Mouse (Mus musculus): ENCODE data around the gene Plpp6. TPM values are rescaled to one million over a fixed set of nuclear protein-coding genes. Genes with fewer than 3 reads are reported as not detected.

Gene Plpp6
- polyA plus RNA-seq, 1 experiment from 2014 or later: 7.6 TPM

DNA sequence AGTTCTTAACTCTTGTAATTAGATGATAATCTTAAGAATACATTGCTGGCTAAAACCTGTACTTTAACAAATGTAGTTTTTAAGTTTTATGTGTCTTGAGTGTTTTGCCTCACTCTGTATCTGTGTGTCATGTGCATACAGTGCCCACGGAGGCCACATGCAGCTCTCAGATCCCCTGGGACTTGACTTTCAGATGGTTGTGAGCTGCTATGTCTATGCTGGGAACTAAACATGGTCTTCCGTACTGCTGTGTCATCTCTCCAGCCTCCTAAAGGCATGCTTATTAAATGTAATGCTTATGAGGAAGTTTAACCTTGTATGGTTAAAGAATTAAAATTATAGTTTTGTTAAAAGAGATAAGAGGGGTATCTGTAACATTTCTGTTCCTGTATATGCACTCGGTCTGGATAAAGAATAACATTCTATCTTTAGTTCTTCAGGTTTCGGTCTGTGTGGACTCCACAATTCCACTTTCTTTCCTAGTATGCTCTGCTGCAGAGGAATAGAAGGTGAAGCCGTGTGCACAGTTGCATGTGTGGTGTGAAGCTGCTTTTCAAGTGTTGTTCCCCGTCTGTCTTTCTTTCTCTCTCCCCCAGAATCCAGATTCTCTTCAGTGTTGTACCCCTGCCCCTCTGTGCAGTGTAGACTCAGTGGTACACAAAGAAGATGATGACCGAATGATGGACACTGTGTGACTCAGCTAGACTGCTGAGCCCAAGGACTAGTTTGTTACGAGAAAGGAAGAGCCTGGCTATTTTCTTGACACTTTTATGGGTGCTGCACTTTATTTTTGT lies 51.9 kb downstream of the Plpp6 start:
- no peak overlapping the region for H3K9ac ChIP-seq (ENCODE audit: low read length)
- no peak for ATAC-seq (ENCODE audit: insufficient read depth, low FRiP score)
- 85% methylated on average over 8 of the region's 8 CpGs for WGBS
- H3K9me3 ChIP-seq (replicated peaks; ENCODE audit: control insufficient read depth, low read length): no peaks in the 10 kb centered on the region
- H3K4me3 ChIP-seq (replicated peaks; ENCODE audit: low read length): no peak overlapping the region
- H3K36me3 ChIP-seq (ENCODE audit: control insufficient read depth, insufficient read depth, low read length): peaks cover 20% of the 10 kb centered on the region
- H3K27ac ChIP-seq (ENCODE audit: low read length): no peak overlapping the region
- no peaks in the 10 kb centered on the region for H3K27me3 ChIP-seq (ENCODE audit: control insufficient read depth, insufficient read depth, low read length)
- no peaks in the 10 kb centered on the region for H3K4me1 ChIP-seq (ENCODE audit: control insufficient read depth, insufficient read depth, low read length)
- H3K4me2 ChIP-seq (ENCODE audit: low read depth, low read length): no peak overlapping the region

DNA sequence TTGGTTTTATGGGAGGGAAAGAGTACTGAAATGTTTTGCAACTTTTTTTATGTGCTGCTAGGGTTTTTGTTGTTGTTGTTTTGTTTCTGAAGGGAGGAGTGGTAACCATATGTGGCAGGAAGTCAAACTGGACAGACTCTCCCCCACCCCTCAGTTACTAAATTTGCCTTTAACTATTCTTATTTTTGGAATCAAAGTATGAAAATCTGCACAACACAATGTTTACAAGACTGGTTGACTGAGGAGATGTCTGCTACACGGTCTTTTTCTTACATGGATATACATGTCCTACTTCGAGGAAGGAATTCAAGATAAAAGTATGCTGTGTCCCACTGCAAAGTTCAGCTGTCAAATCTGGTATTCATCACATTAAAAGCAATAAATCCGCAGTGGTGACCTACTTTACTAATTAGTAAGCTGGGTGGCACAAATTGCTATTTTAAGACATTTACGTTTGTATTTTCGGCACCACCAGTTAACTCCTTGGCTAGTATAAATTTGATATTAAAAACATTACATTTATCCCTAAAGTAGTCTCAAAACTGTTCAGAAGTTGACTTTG lies 52.5 kb downstream of the Plpp6 start:
- WGBS: 84% methylated on average over 5 of the region's 5 CpGs
- Histone ChIP-seq H3K9me3 (replicated peaks; ENCODE audit: control insufficient read depth, low read length) (no peaks in the 10 kb centered on the region), H3K27ac (ENCODE audit: low read length) (no peak overlapping the region), H3K4me1 (ENCODE audit: control insufficient read depth, insufficient read depth, low read length) (no peaks in the 10 kb centered on the region), H3K9ac (ENCODE audit: low read length) (no peak overlapping the region), H3K27me3 (ENCODE audit: control insufficient read depth, insufficient read depth, low read length) (no peaks in the 10 kb centered on the region), H3K36me3 (ENCODE audit: control insufficient read depth, insufficient read depth, low read length) (peaks cover 21% of the 10 kb centered on the region), H3K4me3 (replicated peaks; ENCODE audit: low read length) (no peak overlapping the region), H3K4me2 (ENCODE audit: low read depth, low read length) (no peak overlapping the region)
- no peak for ATAC-seq (ENCODE audit: insufficient read depth, low FRiP score)

Other genes starting within 250 kb of the Plpp6 start
- gene Slc1a1, start 128.9 kb upstream of the Plpp6 start, polyA plus RNA-seq (2015; fragmentation: Nextera tagmentation; extraction: Ambion mirVana): 0.50 and 0.56 TPM in 2 replicates
- gene 4430402I18Rik, start 3.8 kb downstream of the Plpp6 start, polyA plus RNA-seq (2015; fragmentation: Nextera tagmentation; extraction: Ambion mirVana): 0.54 and 0.74 TPM in 2 replicates
- 34.8 and 38.4 TPM in 2 replicates for gene Cdc37l1, start 26.4 kb downstream of the Plpp6 start, polyA plus RNA-seq (2015; fragmentation: Nextera tagmentation; extraction: Ambion mirVana)
- 118 and 125 TPM in 2 replicates for gene Ak3, start 84.0 kb downstream of the Plpp6 start, polyA plus RNA-seq (2015; fragmentation: Nextera tagmentation; extraction: Ambion mirVana)
- 53.3 and 53.5 TPM in 2 replicates for gene Rcl1, start 137.4 kb downstream of the Plpp6 start, polyA plus RNA-seq (2015; fragmentation: Nextera tagmentation; extraction: Ambion mirVana)

Data from stomach, embryonic 16.5 days (tissue).